Mouse (Mus musculus) heart, postnatal 4 days (tissue): ENCODE data around the gene Myom1. TPM values are rescaled to one million over a fixed set of nuclear protein-coding genes. Genes with fewer than 3 reads are reported as not detected.

Source experiments
- DNase-seq: peaks from one replicate; pipeline ENCODE4 v3.0.0; 2021
- total RNA-seq, 2 experiments: library from RNA; stranded (reverse); gene quantifications; 2 replicates each; pipeline ENCODE4 v1.2.3; 2021

Gene Myom1
- total RNA-seq, 2 experiments from 2014 or later = 944 to 986 TPM

GRCm38 (mm10) chr17:71102571-71103551 is 100.4 kb downstream of the Myom1 start:
- DNase-seq = peak; percentile 52

DNA sequence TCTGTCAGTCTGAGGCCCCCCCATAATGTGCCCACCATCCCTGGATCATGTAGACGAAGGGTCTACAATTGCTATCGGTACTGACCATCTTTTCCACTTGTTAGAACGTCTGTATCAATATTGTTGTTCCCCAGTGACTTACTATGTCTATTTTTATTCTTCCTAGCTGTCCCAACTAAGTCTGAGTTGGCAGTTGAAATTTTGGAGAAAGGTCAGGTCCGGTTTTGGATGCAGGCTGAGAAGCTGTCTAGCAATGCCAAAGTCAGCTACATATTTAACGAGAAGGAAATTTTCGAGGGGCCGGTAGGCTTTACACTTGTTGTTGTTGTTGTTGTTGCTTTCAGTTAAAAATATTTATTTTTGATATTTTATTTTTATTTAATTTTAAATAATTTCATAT is 102.9 kb downstream of the Myom1 start:
- DNase-seq = no peak

DNA sequence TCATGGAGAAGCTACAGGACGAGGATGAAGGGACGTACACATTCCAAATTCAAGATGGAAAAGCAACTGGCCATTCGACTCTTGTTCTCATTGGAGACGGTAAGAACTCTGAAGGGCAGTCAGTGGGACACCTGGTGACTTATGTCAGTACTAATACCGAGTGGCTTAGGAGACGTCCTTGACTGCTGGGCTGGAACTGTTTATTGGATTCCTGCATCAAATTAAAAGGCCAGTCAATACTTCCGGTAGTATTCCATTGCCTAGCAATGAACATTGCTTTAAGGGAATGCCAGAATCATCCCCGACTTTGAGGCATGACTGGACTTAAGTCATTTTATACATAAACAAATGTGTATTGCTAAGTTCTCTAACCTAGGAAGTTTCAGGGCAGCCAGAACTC is 103.8 kb downstream of the Myom1 start:
- DNase-seq = no peak

GRCm38 (mm10) chr17:71110753-71111265 is 108.4 kb downstream of the Myom1 start:
- DNase-seq = no peak

DNA sequence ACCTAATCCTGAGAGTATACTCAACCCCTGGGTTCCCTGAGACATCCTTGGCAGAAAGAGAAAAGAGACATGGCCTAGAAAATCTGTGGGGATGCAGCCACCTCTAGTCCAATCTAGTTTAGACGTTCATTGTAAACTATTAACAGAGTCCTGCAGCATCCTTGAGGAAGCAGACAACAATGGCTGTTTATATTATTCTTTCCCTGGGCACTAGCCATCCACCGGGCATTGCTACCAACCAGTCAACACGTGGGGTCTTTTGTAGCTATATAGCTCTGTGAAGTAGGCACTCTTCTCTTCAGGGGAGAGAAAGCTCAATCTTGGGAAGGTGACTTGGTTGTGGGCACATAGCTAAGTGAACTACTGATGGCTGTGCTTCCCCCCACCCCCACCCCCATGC is 110.3 kb downstream of the Myom1 start:
- DNase-seq = no peak

GRCm38 (mm10) chr17:71114282-71114681 is 111.8 kb downstream of the Myom1 start:
- DNase-seq = no peak

GRCm38 (mm10) chr17:71117956-71118355 is 115.5 kb downstream of the Myom1 start:
- DNase-seq = no peak

- no peak for DNase-seq
Measured at GRCm38 (mm10) chr17:71118607-71119006, 116.2 kb downstream of the Myom1 start.

DNA sequence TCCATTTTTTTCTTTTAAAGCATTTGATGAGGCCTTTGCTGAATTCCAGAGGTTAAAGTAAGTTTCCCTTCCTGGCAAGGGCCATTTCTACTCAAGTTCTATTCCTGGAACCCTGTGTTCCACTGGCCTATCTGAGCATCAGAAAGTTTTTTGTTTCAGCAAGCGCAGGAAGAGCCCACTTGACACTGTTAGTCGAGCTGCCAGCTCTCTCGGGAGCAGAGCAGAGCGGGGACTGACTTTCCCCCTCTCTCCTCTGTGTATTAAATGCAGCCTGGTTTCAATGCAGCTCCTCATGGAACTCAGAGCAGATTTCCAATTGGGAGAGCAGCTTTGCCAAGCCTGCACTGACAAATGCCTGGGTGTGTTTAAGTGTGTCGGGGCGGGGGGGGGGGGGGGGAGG is 118.2 kb downstream of the Myom1 start:
- peak; percentile 24 for DNase-seq

GRCm38 (mm10) chr17:71124061-71124670 is 121.7 kb downstream of the Myom1 start:
- DNase-seq = no peak

GRCm38 (mm10) chr17:71124674-71125073 is 122.2 kb downstream of the Myom1 start:
- DNase-seq = no peak

GRCm38 (mm10) chr17:71125519-71125918 is 123.1 kb downstream of the Myom1 start:
- DNase-seq = no peak

DNA sequence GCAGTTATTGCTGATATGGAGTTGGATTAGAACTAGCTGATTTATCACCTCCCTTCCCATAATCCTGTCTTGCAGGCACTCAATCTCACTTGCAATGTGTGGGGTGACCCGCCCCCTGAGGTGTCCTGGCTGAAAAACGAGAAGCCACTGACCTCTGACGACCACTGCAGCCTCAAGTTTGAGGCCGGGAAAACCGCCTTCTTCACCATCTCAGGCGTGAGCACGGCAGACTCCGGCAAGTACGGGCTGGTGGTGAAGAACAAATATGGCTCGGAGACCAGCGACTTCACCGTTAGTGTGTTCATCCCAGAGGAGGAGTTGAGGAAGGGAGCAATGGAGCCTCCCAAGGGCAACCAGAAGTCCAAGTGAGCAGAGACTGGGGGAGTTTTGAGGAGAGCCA is 123.6 kb downstream of the Myom1 start:
- DNase-seq = no peak

DNA sequence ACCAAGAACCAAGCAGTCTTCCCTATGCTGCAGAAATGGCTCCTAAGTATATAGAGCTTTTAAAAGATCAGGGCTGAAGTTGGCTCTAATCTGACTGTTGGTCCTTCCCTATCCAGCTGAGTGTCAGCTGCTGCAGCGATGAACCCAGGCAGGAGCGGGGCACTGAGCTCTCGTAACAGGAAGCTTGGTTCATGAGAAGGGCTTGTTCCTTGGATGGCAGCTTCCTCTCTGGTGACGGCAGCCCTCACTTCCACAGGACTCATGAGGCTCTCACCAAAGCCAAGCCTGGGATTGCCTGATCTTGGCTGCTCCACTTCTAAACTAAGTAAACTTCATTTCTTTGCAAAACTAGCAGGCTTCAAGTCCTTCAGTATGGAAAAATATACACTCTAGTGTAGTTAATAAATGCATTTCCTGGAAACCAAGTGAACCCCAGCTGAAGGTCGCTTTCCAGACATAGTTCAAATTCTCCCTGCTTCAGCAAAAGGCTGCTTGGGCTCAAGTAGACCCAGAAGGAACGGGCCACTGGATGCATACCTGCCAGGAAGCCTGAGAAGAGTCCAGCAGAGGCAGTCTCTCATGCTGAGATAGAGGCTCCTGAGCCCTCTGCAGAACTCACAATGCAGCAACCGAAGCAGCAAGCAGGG is 125.2 kb downstream of the Myom1 start:
- DNase-seq = peak; percentile 41

- DNase-seq = peak; percentile 45
Measured at GRCm38 (mm10) chr17:71129489-71130261, 127.2 kb downstream of the Myom1 start.

DNA sequence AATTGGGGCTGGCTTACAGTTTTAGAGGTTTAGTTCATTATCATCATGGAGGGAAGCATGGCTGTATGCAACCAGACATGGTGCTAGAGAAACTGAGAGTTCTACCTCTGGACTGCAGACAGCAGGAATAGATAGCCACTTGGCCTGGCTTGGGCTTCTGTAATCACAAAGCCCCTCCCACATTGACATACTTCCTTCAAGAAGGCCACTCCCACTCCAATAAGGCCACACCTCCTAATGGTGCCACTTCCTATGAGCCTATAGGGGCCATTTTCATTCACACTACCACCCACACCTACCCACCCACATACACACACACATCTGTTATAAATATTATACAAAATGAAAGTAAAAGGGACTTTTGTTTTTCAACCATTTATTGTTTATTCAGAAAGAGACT is 129.8 kb downstream of the Myom1 start:
- DNase-seq = no peak

DNA sequence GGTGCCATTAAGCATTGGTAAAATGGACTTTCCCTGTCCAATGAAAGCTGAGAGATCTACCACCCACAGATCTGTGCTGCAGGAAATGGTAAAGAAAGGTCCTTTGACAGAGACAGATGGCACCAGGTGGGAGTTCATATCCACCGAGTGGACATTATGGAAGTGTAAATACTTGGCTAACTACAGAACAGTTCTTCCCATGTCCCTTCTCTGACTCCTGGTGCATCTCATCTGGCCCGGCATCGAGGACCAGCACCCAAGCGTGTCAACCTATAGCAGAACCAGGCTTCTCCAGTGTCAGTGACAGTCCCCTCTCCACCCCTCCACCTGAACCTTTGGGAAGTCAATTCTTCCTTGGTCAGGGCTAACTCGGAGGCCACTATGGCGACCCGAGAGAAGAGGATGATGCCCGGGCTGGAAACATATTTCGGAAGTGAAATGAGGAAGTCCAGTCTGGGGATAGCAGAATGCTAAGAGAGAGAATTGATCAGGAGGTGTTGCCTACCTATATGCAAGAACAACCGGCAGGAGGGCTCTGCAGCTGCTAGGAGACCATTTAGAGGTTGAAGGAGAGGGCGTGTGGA is 130.5 kb downstream of the Myom1 start:
- no peak for DNase-seq

- DNase-seq = no peak
Measured at GRCm38 (mm10) chr17:71134441-71134955, 132.1 kb downstream of the Myom1 start.

- DNase-seq = no peak
Measured at GRCm38 (mm10) chr17:71135108-71135507, 132.7 kb downstream of the Myom1 start.

- DNase-seq = no peak
Measured at GRCm38 (mm10) chr17:71135866-71136265, 133.4 kb downstream of the Myom1 start.
